Mouse (Mus musculus): ENCODE measurements around the gene Crebl2.
A peak's percentile ranks its signal among the peaks of the same experiment; 100 is the strongest.

Crebl2 gene

GRCm38 (mm10) chr6:134822844-134823243 is 7.1 kb upstream of the Crebl2 start:
- no peak for DNase-seq

GRCm38 (mm10) chr6:134830776-134831175 is 822 bp downstream of the Crebl2 start:
- peak; percentile 16 for DNase-seq

DNA sequence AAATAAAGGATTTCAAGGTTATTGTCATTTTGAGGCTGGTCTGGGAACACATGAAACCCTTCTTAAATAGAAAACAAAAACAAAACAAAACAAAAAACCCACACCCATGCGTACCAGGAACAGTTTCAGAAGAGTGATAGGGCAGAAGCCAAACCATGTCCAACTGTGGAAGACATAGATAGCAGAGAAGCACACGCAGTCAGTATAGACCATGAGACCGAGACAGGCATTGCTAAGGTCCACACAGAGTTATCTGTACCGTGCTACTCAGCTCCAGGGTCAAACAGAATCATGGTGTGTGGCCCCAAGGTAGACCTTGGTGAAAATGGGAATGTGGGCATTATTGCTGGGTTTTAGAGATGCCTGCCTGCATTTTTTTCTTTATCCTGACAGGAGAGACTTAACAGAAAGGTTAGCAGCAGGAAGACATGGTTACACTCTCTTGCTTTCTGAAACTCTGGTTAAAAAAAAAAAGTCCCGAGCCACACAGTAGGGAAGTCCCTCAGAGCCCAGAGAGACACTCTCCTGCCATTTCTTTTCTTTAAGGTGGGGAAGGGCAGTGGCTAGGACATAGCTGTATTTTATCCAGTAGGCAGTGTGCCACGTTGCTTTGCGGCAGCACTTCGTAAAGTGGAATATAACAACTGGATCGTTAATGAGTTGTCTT is 4.8 kb downstream of the Crebl2 start:
- DNase-seq = no peak

GRCm38 (mm10) chr6:134838111-134838510 is 8.2 kb downstream of the Crebl2 start:
- no peak for DNase-seq

DNA sequence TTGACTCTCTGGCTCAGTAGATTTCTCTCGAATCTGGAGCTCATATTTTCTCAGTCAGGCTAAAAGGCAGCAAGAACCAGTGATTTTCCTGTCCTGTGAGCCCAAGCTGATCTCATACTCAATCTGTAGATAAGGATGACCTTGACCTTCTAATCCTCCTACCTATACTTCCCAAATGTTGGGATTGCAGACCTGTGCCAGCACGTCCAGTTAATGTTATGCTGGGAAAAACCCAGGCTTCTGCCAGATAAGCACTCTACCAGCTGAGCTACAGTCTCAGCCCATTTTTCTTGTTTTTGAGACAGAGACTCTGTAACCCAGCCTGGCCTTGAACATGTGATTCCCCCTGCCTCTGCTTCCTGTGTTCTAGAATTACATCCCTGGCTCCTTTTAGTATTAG is 10.4 kb downstream of the Crebl2 start:
- DNase-seq = no peak

DNA sequence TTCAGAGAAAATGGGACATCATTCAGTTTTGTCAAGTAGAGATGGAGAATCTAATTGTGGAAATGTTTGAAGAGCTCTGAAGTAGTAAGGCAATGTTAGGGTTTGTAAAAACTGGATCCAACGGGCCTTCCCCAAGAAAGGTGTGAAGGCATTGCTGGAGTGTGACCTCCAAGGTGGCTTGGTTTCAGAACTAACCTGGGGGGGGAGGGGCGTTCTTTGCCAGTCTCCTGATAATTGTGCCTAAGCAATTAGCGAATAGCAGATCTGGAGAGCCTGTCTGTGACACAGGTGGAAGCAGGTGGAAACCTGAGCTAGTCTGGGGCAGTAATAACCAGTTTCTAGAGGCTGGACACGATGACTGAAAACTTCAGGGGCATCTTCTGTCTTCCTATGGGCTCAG is 15.8 kb downstream of the Crebl2 start:
- DNase-seq = no peak

- DNase-seq = no peak
These were observed 16.4 kb downstream of the Crebl2 start for GRCm38 (mm10) chr6:134846308-134846707.

DNA sequence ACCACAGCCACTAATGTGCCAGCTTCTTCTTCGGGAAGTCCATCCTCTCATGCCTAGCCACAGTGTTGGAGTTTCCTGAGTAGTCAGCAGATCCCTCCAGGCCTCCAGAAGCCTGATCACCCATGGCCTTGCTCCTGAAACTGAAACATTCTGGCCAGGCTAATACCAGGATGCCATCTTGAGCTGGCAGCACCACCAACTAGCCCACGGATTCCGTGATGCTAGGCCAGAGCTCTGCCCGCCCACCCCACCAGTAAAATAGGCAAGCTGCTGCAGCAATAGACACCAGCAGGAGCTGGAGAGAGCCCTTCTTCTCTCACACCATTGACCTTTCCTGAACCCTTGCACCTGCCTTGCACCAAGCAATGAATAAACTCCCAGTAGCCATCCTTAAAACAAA is 17.6 kb downstream of the Crebl2 start:
- no peak for DNase-seq

- peak; percentile 57 for DNase-seq
These were observed 18.4 kb downstream of the Crebl2 start for GRCm38 (mm10) chr6:134848197-134848890.

GRCm38 (mm10) chr6:134849461-134849860 is 19.5 kb downstream of the Crebl2 start:
- no peak for DNase-seq

DNA sequence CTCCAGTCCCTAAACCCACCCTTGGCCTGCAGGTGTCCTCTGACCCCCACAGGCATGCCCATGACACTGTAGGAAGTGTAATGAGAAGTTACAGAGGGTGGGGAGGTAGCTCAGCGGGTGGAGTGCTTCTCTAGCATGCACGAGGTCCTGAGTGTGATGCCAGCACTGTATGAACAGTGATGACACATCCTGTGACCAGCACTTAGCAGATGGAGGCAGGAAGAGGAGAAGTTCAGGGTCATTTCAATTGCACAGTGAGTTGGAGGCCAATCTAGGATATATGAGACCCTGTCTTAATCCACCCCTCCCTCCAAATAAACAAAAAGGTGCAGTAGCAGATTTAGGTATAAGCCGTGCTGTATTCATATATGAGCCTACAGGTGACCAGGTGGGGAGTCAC is 20.0 kb downstream of the Crebl2 start:
- DNase-seq = no peak

DNA sequence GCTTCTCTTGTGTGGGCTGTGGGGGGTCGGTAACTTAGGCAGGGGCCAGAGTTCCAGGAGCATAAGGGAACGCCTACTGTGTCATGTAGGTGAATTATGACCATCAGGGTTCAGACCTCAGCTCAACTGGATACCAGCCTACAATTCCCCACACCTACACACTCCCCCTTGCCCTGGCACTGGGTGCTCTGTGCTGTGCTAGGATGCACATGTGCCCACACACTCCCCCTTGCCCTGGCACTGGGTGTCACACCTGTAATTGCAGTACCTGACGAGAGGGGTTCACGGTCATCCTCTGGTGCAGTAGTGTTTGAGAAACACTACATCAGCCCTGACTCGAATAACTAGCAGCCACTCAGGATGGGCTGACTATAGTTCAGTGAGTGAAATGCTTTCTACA is 24.8 kb downstream of the Crebl2 start:
- DNase-seq = no peak

DNA sequence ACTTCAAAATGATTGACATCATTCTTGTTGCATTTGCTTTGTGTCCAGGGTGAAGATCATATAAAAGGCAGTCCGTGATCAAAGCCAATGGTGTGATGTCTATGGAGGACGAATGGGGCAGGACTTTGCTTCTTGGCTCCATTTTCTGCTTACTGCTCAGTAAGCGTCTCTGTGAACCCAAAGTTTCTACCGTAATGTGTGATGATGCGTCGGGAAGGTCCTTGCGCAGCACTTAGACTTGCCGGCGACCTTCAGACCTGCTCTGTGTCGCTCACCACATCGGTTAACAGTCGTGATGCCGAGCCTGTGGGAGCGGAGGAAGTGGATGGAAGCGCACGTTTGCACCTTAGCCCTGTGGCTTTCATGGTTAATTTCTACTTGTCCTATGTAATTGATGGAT is 26.0 kb downstream of the Crebl2 start:
- no peak for DNase-seq

DNA sequence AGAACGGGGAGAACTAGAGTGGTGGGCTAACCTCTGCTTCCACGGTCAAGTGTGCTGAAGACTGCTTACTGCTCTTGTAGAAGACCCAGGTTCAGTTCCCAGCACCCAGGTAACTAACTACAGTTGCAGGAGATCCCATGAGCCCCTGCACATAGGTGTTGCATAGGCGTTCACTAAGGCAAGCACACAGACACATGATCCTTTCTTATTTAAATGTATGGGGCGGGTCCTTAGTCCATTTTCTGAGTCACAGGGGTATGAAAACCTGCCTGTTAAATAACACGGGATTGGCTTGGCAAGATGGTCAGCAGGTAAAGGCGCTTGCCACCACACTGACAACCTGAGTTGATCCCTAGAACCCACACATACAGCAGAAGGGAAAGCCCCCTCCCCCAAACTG is 29.1 kb downstream of the Crebl2 start:
- DNase-seq = no peak

DNA sequence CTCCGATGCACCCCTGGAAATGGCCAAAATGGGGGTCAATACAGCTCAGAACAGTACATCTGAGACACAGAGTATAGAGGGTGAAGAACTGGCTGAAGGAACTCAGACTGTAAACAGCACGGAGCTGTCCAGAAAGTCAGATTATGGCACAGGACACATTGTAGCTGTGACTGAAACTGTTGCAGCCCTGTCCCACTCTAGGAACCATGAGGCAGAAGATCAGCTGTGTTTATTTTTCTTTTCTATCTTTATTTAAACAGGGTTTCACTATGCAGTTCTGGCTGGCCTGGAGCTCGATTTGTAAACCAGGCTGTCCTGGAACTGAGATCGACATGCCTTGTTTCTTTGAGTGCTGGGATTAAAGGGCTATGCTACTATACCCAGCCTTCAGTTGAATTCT is 30.3 kb downstream of the Crebl2 start:
- no peak for DNase-seq

GRCm38 (mm10) chr6:134861386-134861785 is 31.4 kb downstream of the Crebl2 start:
- no peak for DNase-seq

DNA sequence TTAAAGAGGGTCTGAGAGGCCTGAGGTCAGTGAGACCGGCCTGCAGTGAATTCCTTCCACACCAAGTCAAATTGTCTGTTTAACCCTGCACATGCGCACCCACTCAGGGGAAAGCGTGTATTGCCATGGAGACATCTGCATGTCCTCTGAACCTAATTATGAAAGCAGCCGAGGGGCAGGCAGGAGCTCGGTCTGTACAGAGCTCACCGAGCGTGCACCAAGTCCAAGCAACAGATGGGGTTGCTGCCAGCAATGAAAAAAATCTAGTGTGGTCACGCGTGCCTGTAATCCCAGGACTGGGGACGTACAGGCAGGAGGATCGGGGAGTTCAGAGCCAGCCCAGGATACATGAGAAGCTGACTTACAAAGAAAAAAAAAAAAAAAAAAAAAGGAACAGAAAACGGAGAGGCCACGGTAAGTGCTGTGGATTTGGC is 32.7 kb downstream of the Crebl2 start:
- DNase-seq = peak; percentile 76

DNA sequence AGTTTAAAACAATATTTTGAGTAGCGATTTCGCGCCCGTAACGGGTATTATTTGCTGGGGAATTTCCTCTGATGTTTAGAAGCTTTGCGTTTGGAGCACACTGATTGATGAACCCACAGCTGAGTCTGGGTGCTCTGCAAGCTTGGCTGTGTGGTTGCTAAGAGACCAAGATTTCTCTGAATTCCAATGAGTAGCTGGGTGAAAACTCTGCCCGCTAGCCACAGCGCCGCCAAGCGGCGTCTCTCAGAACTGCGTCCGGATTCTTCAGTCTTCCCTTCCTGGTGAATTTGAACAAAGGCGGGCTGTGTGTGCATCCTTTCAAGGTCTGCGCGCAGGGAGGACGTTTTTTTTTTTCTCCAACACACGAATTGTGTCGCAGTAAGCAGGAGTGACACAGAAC is 33.2 kb downstream of the Crebl2 start:
- DNase-seq = peak; percentile 95

GRCm38 (mm10) chr6:134866113-134866512 is 36.2 kb downstream of the Crebl2 start:
- no peak for DNase-seq

DNA sequence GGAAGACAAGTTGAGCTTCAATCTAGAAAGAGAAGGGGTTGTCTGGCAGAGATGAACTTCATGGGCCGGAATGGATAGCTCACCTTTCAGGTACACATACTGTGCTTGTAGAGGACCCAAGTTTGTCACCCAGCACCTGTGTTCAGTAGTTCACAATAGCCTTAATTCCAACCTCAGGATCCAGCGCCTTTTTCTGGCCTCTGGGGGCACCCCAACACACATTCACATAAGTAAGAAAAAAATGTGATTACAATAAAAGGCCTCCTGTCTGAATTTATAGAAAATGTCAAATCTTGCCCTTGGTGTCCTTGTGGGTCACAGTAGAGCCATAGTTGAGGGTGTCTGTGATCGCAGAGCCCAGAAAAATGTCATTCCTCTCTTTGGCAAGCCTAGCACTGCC is 37.4 kb downstream of the Crebl2 start:
- DNase-seq = no peak

DNA sequence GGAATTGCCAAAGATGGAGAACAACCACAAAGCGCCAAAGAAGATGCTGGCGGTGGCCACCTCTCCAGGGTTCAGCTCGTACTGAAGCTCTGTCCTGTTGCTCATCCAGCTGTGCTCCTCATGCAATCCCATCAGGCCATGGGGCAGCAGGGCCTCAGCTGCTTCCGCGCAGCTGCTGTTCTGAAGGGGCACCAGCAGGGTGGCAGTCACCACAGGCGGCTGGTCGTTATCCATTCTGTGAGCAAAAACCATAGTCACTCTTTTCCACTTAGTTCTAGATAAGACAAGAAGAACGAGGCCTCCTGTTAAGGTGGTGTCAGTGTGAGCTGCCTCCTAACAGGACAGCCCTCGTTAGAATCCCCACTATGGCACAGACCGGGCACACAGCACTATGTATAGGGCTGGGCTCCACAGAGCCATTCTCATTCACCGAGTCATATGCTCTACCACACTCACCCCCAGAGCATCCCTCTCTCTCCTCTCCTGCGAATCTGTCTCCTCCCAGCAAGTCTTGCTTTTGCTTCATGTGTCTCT is 40.3 kb downstream of the Crebl2 start:
- DNase-seq = no peak

DNA sequence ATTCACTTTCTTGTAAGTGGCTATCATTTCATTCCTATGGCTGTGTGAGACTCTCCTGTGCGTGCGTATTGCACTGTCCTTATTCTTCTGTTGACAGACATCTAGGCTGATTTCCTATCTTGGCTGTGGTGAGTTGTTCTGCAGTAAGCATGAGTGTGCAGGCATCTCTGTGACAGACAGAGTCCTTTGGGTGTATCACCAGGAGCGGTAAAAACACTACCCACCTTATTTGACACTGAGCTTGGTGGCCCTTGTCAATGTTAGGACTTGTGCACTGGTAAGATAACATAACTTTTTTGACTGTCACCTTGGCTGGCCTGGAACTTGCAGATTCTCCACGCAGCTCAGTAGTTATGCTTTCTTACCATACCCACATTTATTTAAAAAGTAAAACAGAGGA is 40.9 kb downstream of the Crebl2 start:
- DNase-seq = no peak

GRCm38 (mm10) chr6:134872236-134872635 is 42.3 kb downstream of the Crebl2 start:
- no peak for DNase-seq

GRCm38 (mm10) chr6:134873018-134873417 is 43.1 kb downstream of the Crebl2 start:
- DNase-seq = no peak

GRCm38 (mm10) chr6:134876795-134877194 is 46.8 kb downstream of the Crebl2 start:
- peak; percentile 54 for DNase-seq
